Mouse (Mus musculus): ENCODE data around the gene Olfr320. TPM values are rescaled to one million over a fixed set of nuclear protein-coding genes. Genes with fewer than 3 reads are reported as not detected.

The Olfr320 gene
- not detected in 2 replicates for polyA plus RNA-seq (2015; fragmentation: Nextera tagmentation; extraction: Ambion mirVana)

DNA sequence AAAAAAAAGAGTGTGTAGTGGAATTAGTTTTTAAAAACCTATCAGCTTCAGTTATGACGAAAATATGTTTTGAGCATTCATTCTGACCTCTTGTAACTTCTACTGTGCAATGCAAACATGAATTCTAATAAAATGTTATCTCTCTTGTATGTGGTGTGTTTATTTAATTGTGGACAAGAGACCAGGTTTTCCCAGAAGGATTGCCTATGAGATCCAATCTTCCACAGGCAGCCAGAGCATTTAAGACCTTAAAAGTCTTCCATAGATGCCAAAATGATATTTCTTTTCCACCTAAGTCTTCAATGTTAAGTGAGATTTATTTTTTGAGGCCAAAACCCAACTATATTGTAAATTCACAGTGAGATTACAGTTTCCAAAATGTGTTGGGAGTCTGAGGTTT, at the start of gene Olfr320:
Gene Olfr320, plus strand, starts transcription at position 301 of the 400 bp plus-strand sequence.
- H3K4me2 ChIP-seq, result no peak within 1 kb of the TSS
- no peak within 1 kb of the TSS for H3K4me3 ChIP-seq
- H3K36me3 ChIP-seq, result no peaks in the 10 kb centered on the region
- no peaks in the 10 kb centered on the region for H3K4me1 ChIP-seq (replicated peaks)
- H3K27ac ChIP-seq, result no peak within 1 kb of the TSS
- no peaks in the 10 kb centered on the region for H3K27me3 ChIP-seq
- H3K9me3 ChIP-seq (replicated peaks), result no peaks in the 10 kb centered on the region
- 69% methylated on average over 1 of the region's 1 CpGs for WGBS
- no peak for ATAC-seq (replicated peaks; ENCODE audit: insufficient number of reproducible peaks, insufficient read depth, low FRiP score, low read depth)
- H3K9ac ChIP-seq, result no peak within 1 kb of the TSS

- WGBS, result 59% methylated on average over 4 of the region's 4 CpGs
Observed at GRCm38 (mm10) chr11:58634878-58635277, 46.0 kb upstream of the Olfr320 start.

DNA sequence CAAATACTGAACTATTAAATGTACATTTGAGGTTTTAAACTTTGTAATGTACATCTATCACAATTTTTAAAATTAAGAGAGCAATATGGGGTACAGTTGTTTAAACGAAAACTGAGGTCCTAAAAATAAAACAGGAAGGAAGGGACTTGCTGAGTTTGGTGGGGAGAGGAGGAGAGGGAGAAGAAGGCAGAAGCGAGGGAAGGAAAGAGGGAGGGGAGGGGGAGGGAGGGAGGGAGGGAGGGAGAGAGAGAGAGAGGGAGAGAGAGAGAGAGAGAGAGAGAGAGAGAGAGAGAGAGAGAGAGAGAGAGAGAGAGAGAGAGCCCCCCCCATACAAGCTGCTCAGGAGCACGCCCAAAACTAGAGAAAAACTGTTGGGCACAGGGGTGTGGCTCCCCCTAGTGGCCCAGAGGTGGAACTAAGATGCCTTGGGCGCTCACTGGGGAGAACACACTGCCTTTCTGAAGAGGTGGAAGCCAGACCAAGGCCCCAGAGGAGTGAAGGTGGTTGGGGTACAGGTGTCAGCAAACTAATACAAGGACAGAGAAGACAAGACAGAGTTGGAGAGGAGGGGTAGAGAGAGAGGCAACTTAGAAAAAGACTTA, 44.4 kb upstream of the Olfr320 start:
- no peaks in the 10 kb centered on the region for H3K9me3 ChIP-seq (replicated peaks)
- WGBS, result 8% methylated on average over 3 of the region's 4 CpGs
- H3K4me3 ChIP-seq, result no peak overlapping the region
- no peak overlapping the region for H3K4me2 ChIP-seq
- H3K9ac ChIP-seq, result no peak overlapping the region
- H3K4me1 ChIP-seq (replicated peaks), result peaks cover 7% of the 10 kb centered on the region
- H3K27me3 ChIP-seq, result peaks cover 38% of the 10 kb centered on the region
- H3K27ac ChIP-seq, result no peak overlapping the region
- H3K36me3 ChIP-seq, result no peaks in the 10 kb centered on the region
- no peak for ATAC-seq (replicated peaks; ENCODE audit: insufficient number of reproducible peaks, insufficient read depth, low FRiP score, low read depth)

More at GRCm38 (mm10) chr11:58634878-58635277, 46.0 kb upstream of the Olfr320 start:
- H3K4me3 ChIP-seq, result no peak overlapping the region
- no peak overlapping the region for H3K9ac ChIP-seq
- H3K4me2 ChIP-seq, result no peak overlapping the region
- H3K27me3 ChIP-seq, result peaks cover 22% of the 10 kb centered on the region
- H3K27ac ChIP-seq, result no peak overlapping the region
- ATAC-seq (replicated peaks; ENCODE audit: insufficient number of reproducible peaks, insufficient read depth, low FRiP score, low read depth), result no peak
- H3K36me3 ChIP-seq, result no peaks in the 10 kb centered on the region
- H3K9me3 ChIP-seq (replicated peaks), result no peaks in the 10 kb centered on the region
- H3K4me1 ChIP-seq (replicated peaks), result no peaks in the 10 kb centered on the region

DNA sequence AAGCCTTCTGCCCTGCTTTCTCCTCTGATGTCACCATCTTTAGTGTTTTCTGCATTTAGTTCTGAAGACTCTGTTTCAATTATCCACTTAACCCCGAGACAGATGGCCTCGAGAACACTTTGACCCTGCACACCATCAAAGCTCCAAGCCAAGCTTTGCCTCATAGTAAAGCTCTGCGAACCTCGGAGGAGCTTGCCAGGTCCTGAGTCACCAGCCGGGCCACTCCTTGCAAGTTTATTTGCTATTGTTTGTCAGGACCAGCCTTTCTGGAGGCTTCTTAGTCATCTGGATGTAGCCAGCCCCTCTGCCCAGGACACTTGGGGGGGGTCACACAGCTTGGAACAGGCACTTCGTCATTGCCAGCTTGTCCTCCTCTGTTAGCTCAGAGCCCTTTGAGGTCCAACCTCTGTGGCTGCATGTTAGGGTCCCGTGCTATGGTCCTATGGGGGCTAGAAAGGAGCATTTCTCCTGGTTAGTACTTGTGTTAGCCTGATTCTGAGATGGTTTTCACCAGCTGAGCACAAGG, 42.7 kb upstream of the Olfr320 start:
- Histone ChIP-seq H3K4me1 (replicated peaks) (peaks cover 7% of the 10 kb centered on the region), H3K4me3 (no peak overlapping the region), H3K27me3 (peaks cover 44% of the 10 kb centered on the region), H3K36me3 (no peaks in the 10 kb centered on the region), H3K4me2 (no peak overlapping the region), H3K9ac (no peak overlapping the region), H3K27ac (no peak overlapping the region), H3K9me3 (replicated peaks) (no peaks in the 10 kb centered on the region)
- WGBS, result 61% methylated on average over 7 of the region's 7 CpGs
- ATAC-seq (replicated peaks; ENCODE audit: insufficient number of reproducible peaks, insufficient read depth, low FRiP score, low read depth), result no peak

DNA sequence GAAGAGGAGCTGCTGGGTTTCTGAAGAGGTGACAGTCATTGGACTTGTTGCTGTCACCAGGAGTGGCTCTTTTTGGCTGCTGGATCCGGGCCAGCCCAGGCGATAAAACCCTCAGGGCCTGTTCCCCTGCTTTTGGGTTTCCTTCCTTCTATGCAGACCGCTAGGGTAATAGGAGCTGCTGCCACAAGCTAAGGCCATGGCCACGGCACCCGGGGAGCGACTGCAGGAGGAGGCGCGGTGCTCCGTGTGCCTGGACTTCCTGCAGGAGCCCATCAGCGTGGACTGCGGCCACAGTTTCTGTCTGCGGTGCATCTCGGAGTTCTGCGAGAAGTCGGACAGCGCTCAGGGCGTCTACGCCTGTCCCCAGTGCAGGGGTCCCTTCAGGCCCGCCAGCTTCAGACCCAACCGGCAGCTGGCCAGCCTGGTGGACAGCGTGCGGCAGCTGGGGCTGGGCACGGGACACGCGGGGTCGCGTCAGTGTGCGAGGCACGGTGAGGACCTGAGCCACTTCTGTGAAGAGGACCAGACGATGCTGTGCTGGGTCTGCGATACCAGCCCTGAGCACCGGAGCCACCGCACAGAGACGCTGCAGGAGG, 40.5 kb upstream of the Olfr320 start, which contains the start of gene Trim58:
Gene Trim58, plus strand, starts transcription at position 194 of the 596 bp plus-strand sequence.
- 4% methylated on average over 34 of the region's 34 CpGs for WGBS
- H3K27ac ChIP-seq, result no peak within 1 kb of the TSS
- H3K4me2 ChIP-seq, result peak within 1 kb of the TSS; percentile 73
- H3K4me3 ChIP-seq, result peak within 1 kb of the TSS; percentile 43
- peak within 1 kb of the TSS; percentile 12; the same call in 1 of the 2 replicates for H3K9ac ChIP-seq
- H3K9me3 ChIP-seq (replicated peaks), result no peaks in the 10 kb centered on the region
- no peak for ATAC-seq (replicated peaks; ENCODE audit: insufficient number of reproducible peaks, insufficient read depth, low FRiP score, low read depth)
- peaks cover 44% of the 10 kb centered on the region for H3K27me3 ChIP-seq
- H3K36me3 ChIP-seq, result no peaks in the 10 kb centered on the region
- H3K4me1 ChIP-seq (replicated peaks), result peaks cover 7% of the 10 kb centered on the region

DNA sequence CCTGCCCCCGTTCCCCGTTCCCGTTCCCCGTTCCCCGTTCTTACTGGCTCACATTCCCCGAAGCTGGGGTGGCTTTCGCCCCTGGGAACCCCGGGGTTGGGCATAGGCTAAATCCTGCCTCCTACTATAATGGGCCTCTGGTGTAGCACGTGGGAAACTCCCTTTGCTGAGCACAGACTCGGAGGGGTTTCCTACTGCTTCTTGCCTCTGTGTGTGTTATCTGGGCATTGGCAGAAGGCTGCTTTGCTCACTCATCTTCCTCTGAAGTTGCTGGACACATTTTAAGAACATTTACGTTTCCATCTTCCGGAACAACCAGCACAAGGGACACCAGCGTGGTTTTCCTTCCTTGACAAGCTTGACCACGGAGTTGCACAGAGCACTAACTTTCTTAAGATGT, 39.8 kb upstream of the Olfr320 start:
- no peak for ATAC-seq (replicated peaks; ENCODE audit: insufficient number of reproducible peaks, insufficient read depth, low FRiP score, low read depth)
- Histone ChIP-seq H3K4me3 (no peak overlapping the region), H3K27me3 (peaks cover 44% of the 10 kb centered on the region), H3K4me2 (peak overlapping the region; percentile 73), H3K9me3 (replicated peaks) (no peaks in the 10 kb centered on the region), H3K36me3 (no peaks in the 10 kb centered on the region), H3K27ac (no peak overlapping the region), H3K9ac (no peak overlapping the region), H3K4me1 (replicated peaks) (peaks cover 7% of the 10 kb centered on the region)
- 27% methylated on average over 14 of the region's 14 CpGs for WGBS

DNA sequence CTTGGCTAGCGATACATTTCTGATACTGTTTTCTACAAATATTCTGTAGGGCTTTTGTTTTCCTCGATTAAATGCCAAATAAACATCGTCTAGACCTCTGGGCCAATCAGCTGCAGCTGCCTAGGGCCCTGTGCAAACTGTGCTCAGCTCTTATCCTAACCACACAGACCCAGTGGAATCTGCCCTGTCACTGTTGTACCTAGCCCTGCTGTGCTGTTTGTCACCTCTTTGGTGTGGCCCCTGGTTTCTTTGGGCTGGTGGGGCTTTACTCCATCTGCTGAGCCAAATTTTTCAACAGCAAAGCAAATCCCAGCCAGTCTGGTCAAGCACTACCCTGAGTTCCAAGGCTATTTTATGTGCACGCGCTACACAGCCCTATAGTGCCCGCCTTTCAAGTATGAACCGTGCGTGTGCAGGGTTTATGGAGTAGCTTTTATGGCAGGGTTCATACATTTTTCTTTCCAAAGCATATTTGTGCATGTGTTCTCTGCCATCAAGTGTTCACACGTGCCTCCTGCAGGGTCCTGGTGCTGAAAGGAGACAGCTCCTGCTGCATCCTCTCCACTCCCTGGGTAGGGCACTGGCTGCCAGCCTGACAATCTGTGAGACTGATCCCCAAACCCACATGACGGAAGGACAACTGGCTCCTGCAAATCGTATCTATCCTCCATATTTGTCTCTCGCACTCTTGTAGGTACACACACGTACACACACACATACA, 39.1 kb upstream of the Olfr320 start:
- Histone ChIP-seq H3K27me3 (peaks cover 44% of the 10 kb centered on the region), H3K9ac (no peak overlapping the region)

DNA sequence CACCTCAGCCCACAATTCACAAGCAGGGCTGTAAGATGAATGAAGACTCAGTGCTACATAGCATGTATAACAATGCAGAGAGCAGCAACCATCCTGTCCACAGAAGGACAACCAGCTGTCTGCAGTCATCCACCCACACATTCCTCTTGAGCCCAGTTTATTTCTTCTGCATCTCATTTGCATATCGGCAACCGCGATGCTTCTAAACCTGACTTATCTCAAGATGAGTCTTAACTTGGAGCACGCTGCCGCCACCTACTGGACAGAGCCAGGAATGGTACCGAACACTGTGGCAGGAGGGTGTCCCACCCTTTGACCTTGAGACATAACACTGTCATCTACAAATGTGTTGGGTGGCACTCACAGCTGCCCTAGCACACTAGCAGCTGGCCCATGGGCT, 37.5 kb upstream of the Olfr320 start:
- no peak for ATAC-seq (replicated peaks; ENCODE audit: insufficient number of reproducible peaks, insufficient read depth, low FRiP score, low read depth)
- H3K4me2 ChIP-seq, result no peak overlapping the region

More for the DNA sequence above, 39.1 kb upstream of the Olfr320 start:
- H3K4me2 ChIP-seq, result no peak overlapping the region
- H3K36me3 ChIP-seq, result no peaks in the 10 kb centered on the region
- WGBS, result 78% methylated on average over 13 of the region's 13 CpGs
- H3K27ac ChIP-seq, result no peak overlapping the region
- peaks cover 7% of the 10 kb centered on the region for H3K4me1 ChIP-seq (replicated peaks)
- H3K4me3 ChIP-seq, result no peak overlapping the region
- ATAC-seq (replicated peaks; ENCODE audit: insufficient number of reproducible peaks, insufficient read depth, low FRiP score, low read depth), result no peak
- H3K9me3 ChIP-seq (replicated peaks), result no peaks in the 10 kb centered on the region

DNA sequence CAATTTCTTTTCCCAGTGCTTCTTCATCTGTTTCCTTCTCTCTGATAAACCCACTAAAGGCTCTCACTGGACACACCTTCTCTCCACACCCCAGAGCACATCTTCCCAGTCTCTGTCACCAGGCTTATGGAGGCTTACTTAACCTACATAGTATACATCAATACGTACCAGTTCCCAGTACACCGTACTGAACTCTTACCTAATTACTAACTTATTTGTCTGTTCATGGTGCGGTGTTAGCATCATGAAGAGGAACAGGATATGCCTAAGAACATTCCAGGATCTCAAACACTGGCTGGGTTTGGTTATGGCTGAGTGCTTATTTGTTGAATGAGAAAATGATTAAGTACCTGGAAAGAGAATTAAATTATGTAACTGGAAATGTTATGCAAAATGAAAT, 25.7 kb upstream of the Olfr320 start:
- H3K27me3 ChIP-seq, result no peaks in the 10 kb centered on the region
- no peak for ATAC-seq (replicated peaks; ENCODE audit: insufficient number of reproducible peaks, insufficient read depth, low FRiP score, low read depth)
- H3K4me2 ChIP-seq, result no peak overlapping the region
- WGBS, result 86% methylated on average over 3 of the region's 3 CpGs
- H3K27ac ChIP-seq, result no peak overlapping the region
- H3K4me1 ChIP-seq (replicated peaks), result no peaks in the 10 kb centered on the region
- no peak overlapping the region for H3K9ac ChIP-seq
- no peaks in the 10 kb centered on the region for H3K9me3 ChIP-seq (replicated peaks)
- H3K4me3 ChIP-seq, result no peak overlapping the region
- H3K36me3 ChIP-seq, result no peaks in the 10 kb centered on the region

More for the DNA sequence above, 37.5 kb upstream of the Olfr320 start:
- Histone ChIP-seq H3K4me1 (replicated peaks) (peaks cover 7% of the 10 kb centered on the region), H3K36me3 (no peaks in the 10 kb centered on the region), H3K27ac (no peak overlapping the region), H3K27me3 (peaks cover 35% of the 10 kb centered on the region), H3K4me3 (no peak overlapping the region), H3K9ac (no peak overlapping the region), H3K9me3 (replicated peaks) (no peaks in the 10 kb centered on the region)
- WGBS, result 29% methylated on average over 6 of the region's 6 CpGs

- no peaks in the 10 kb centered on the region for H3K27me3 ChIP-seq
- H3K4me2 ChIP-seq, result no peak within 1 kb of the TSS
- WGBS, result 76% methylated on average over 4 of the region's 4 CpGs
- no peaks in the 10 kb centered on the region for H3K4me1 ChIP-seq (replicated peaks)
- no peaks in the 10 kb centered on the region for H3K9me3 ChIP-seq (replicated peaks)
- H3K27ac ChIP-seq, result no peak within 1 kb of the TSS
- ATAC-seq (replicated peaks; ENCODE audit: insufficient number of reproducible peaks, insufficient read depth, low FRiP score, low read depth), result no peak
- H3K4me3 ChIP-seq, result no peak within 1 kb of the TSS
- H3K9ac ChIP-seq, result no peak within 1 kb of the TSS
- no peaks in the 10 kb centered on the region for H3K36me3 ChIP-seq
Observed at GRCm38 (mm10) chr11:58658596-58658995, 22.3 kb upstream of the Olfr320 start, which contains the start of gene Olfr322. Gene Olfr322, plus strand, starts transcription at chr11:58658782.

GRCm38 (mm10) chr11:58669252-58669651, 11.6 kb upstream of the Olfr320 start:
- no peak overlapping the region for H3K4me2 ChIP-seq
- H3K9ac ChIP-seq, result no peak overlapping the region
- H3K27me3 ChIP-seq, result no peaks in the 10 kb centered on the region
- H3K4me1 ChIP-seq (replicated peaks), result no peaks in the 10 kb centered on the region
- H3K27ac ChIP-seq, result no peak overlapping the region
- ATAC-seq (replicated peaks; ENCODE audit: insufficient number of reproducible peaks, insufficient read depth, low FRiP score, low read depth), result no peak
- H3K9me3 ChIP-seq (replicated peaks), result no peaks in the 10 kb centered on the region
- H3K4me3 ChIP-seq, result no peak overlapping the region
- no peaks in the 10 kb centered on the region for H3K36me3 ChIP-seq

Measured in heart, embryonic 15.5 days (tissue).